Mouse (Mus musculus): Measurements from ENCODE around the gene Numb.

DNA sequence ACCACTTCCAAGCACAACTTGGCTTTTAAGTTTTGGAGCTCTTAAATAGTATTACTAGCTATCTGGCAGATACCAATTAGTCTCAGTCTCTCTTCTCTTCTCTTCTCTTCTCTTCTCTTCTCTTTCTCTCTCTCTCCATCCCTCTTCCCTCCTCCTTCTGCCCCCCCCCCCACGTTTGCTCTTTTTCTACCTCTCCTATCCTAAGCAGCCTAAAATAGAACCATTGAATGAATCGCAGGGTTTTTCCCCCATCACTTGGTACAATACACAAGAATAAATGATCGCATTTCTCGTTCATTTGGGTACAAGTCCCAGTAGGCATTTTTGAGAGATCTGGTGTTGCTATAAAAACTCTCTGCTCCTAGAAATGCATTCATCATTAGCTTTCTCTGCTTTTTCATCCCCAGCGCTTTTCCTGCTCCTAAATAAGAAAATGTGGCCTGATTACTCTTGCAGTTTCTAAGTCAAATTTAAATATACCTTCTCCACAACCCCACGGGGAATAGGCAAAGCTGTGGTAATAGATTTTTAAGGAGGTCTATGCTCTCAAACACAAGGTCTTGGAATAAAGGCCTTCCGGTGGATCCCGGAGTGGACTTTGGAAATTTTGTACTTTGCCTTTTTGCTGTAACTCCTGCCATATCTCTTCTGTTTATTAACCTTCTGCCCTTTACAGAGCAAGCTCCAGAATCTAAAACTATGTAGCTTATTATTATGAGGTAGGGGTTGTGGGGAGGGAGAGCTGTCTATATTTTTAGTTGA lies 1.2 kb upstream of the Numb start:
- TF ChIP-seq CTCF (IDR thresholded peaks at IDR 0.05; ENCODE audit: insufficient read depth, low read length) (no peak), POLR2A (IDR thresholded peaks at IDR 0.05; ENCODE audit: borderline replicate concordance, extremely low read depth, low read depth, low read length) (no peak)
